Mouse (Mus musculus): ENCODE results near the gene Fam160a2. TPM values are rescaled to one million over a fixed set of nuclear protein-coding genes. Genes with fewer than 3 reads are reported as not detected.

Fam160a2 gene
- polyA plus RNA-seq, 1 experiment = 16.4 TPM

GRCm38 (mm10) chr7:105433859-105434258 is 34.0 kb upstream of the Fam160a2 start:
- Histone ChIP-seq H3K4me2 (ENCODE audit: low read depth) (no peak overlapping the region), H3K79me2 (ENCODE audit: control insufficient read depth, insufficient read depth) (no peaks in the 10 kb centered on the region), H3ac (ENCODE audit: control insufficient read depth, insufficient read length) (no peak overlapping the region), H3K27me3 (ENCODE audit: control insufficient read depth, insufficient read depth, insufficient read length) (no peaks in the 10 kb centered on the region), H3K36me3 (ENCODE audit: control insufficient read depth, insufficient read depth) (no peaks in the 10 kb centered on the region), H3K4me3 (no peak overlapping the region)
- TF ChIP-seq MAX (IDR thresholded peaks at IDR 0.05; ENCODE audit: low read depth) (no peak), POLR2A (IDR thresholded peaks at IDR 0.05; ENCODE audit: insufficient read length, low read depth) (no peak), SRF (IDR thresholded peaks at IDR 0.05; ENCODE audit: control insufficient read depth, insufficient read length, low read depth) (no peak), E2F4 (IDR thresholded peaks at IDR 0.05; ENCODE audit: insufficient read depth) (no peak), CEBPB (IDR thresholded peaks at IDR 0.05; ENCODE audit: insufficient read depth, poor library complexity, severe bottlenecking) (no peak), MYOD1 (IDR thresholded peaks at IDR 0.05; ENCODE audit: control insufficient read depth in 1 of 3, insufficient read length in 2 of 3, low read depth in 2 of 3) (no peak), TCF12 (IDR thresholded peaks at IDR 0.05; ENCODE audit: insufficient read depth, poor library complexity, severe bottlenecking) (no peak), USF1 (IDR thresholded peaks at IDR 0.05; ENCODE audit: low read depth) (no peak), TCF3 (IDR thresholded peaks at IDR 0.05; ENCODE audit: insufficient read length, low read depth) (no peak), MYOG (IDR thresholded peaks at IDR 0.05; ENCODE audit: control insufficient read depth in 1 of 3, insufficient read depth in 1 of 3, insufficient read length in 2 of 3, low read depth in 2 of 3) (no peak)

- Histone ChIP-seq H3K79me2 (ENCODE audit: control insufficient read depth, insufficient read depth) (no peaks in the 10 kb centered on the region), H3K4me2 (ENCODE audit: low read depth) (no peak overlapping the region), H3ac (ENCODE audit: control insufficient read depth, insufficient read length) (no peak overlapping the region), H3K36me3 (ENCODE audit: control insufficient read depth, insufficient read depth) (no peaks in the 10 kb centered on the region), H3K27me3 (ENCODE audit: control insufficient read depth, insufficient read depth, insufficient read length) (no peaks in the 10 kb centered on the region), H3K4me3 (no peak overlapping the region)
- TF ChIP-seq MYOG (IDR thresholded peaks at IDR 0.05; ENCODE audit: control insufficient read depth in 1 of 3, insufficient read depth in 1 of 3, insufficient read length in 2 of 3, low read depth in 2 of 3) (no peak), E2F4 (IDR thresholded peaks at IDR 0.05; ENCODE audit: insufficient read depth) (no peak), POLR2AphosphoS2 (IDR thresholded peaks at IDR 0.05; ENCODE audit: insufficient read length, low read depth) (no peak), MYOD1 (IDR thresholded peaks at IDR 0.05; ENCODE audit: control insufficient read depth in 1 of 3, insufficient read length in 2 of 3, low read depth in 2 of 3) (no peak), CEBPB (IDR thresholded peaks at IDR 0.05; ENCODE audit: insufficient read depth, poor library complexity, severe bottlenecking) (no peak), SRF (IDR thresholded peaks at IDR 0.05; ENCODE audit: control insufficient read depth, insufficient read length, low read depth) (no peak), TCF3 (IDR thresholded peaks at IDR 0.05; ENCODE audit: insufficient read length, low read depth) (no peak), USF1 (IDR thresholded peaks at IDR 0.05; ENCODE audit: low read depth) (no peak), REST (IDR thresholded peaks at IDR 0.05; ENCODE audit: insufficient read depth, insufficient read length) (no peak), MAX (IDR thresholded peaks at IDR 0.05; ENCODE audit: low read depth) (no peak), TCF12 (IDR thresholded peaks at IDR 0.05; ENCODE audit: insufficient read depth, poor library complexity, severe bottlenecking) (no peak), POLR2A (IDR thresholded peaks at IDR 0.05; ENCODE audit: insufficient read length, low read depth) (no peak)
These were observed 32.2 kb upstream of the Fam160a2 start for GRCm38 (mm10) chr7:105432058-105432457.

GRCm38 (mm10) chr7:105426051-105426450 is 26.2 kb upstream of the Fam160a2 start:
- H3K36me3 ChIP-seq (ENCODE audit: control insufficient read depth, insufficient read depth) = no peaks in the 10 kb centered on the region
- H3K4me3 ChIP-seq = no peak overlapping the region
- H3K4me2 ChIP-seq (ENCODE audit: low read depth) = no peak overlapping the region
- no peaks in the 10 kb centered on the region for H3K79me2 ChIP-seq (ENCODE audit: control insufficient read depth, insufficient read depth)
- peaks cover 30% of the 10 kb centered on the region for H3K27me3 ChIP-seq (ENCODE audit: control insufficient read depth, insufficient read depth, insufficient read length)
- no peak overlapping the region for H3ac ChIP-seq (ENCODE audit: control insufficient read depth, insufficient read length)
- TF ChIP-seq E2F4 (IDR thresholded peaks at IDR 0.05; ENCODE audit: insufficient read depth) (no peak), POLR2AphosphoS2 (IDR thresholded peaks at IDR 0.05; ENCODE audit: insufficient read length, low read depth) (no peak), REST (IDR thresholded peaks at IDR 0.05; ENCODE audit: insufficient read depth, insufficient read length) (no peak), MYOG (IDR thresholded peaks at IDR 0.05; ENCODE audit: control insufficient read depth in 1 of 3, insufficient read depth in 1 of 3, insufficient read length in 2 of 3, low read depth in 2 of 3) (no peak), SRF (IDR thresholded peaks at IDR 0.05; ENCODE audit: control insufficient read depth, insufficient read length, low read depth) (no peak), MAX (IDR thresholded peaks at IDR 0.05; ENCODE audit: low read depth) (no peak), CEBPB (IDR thresholded peaks at IDR 0.05; ENCODE audit: insufficient read depth, poor library complexity, severe bottlenecking) (no peak), POLR2A (IDR thresholded peaks at IDR 0.05; ENCODE audit: insufficient read length, low read depth) (no peak), TCF12 (IDR thresholded peaks at IDR 0.05; ENCODE audit: insufficient read depth, poor library complexity, severe bottlenecking) (no peak), USF1 (IDR thresholded peaks at IDR 0.05; ENCODE audit: low read depth) (no peak), TCF3 (IDR thresholded peaks at IDR 0.05; ENCODE audit: insufficient read length, low read depth) (no peak), MYOD1 (IDR thresholded peaks at IDR 0.05; ENCODE audit: control insufficient read depth in 1 of 3, insufficient read length in 2 of 3, low read depth in 2 of 3) (no peak)

- Histone ChIP-seq H3ac (ENCODE audit: control insufficient read depth, insufficient read length) (no peak within 1 kb of the TSS), H3K4me2 (ENCODE audit: low read depth) (no peak within 1 kb of the TSS), H3K4me3 (no peak within 1 kb of the TSS), H3K36me3 (ENCODE audit: control insufficient read depth, insufficient read depth) (no peaks in the 10 kb centered on the region), H3K79me2 (ENCODE audit: control insufficient read depth, insufficient read depth) (no peaks in the 10 kb centered on the region), H3K27me3 (ENCODE audit: control insufficient read depth, insufficient read depth, insufficient read length) (peaks cover 30% of the 10 kb centered on the region)
- TF ChIP-seq E2F4 (IDR thresholded peaks at IDR 0.05; ENCODE audit: insufficient read depth) = no peak
These were observed 25.7 kb upstream of the Fam160a2 start, which contains the start of gene Cckbr for GRCm38 (mm10) chr7:105425424-105426043. TSS of gene Cckbr (plus strand) at chr7:105425731.

GRCm38 (mm10) chr7:105424368-105424767 is 24.5 kb upstream of the Fam160a2 start:
- no peak overlapping the region for H3ac ChIP-seq (ENCODE audit: control insufficient read depth, insufficient read length)
- H3K36me3 ChIP-seq (ENCODE audit: control insufficient read depth, insufficient read depth) = no peaks in the 10 kb centered on the region
- peaks cover 30% of the 10 kb centered on the region for H3K27me3 ChIP-seq (ENCODE audit: control insufficient read depth, insufficient read depth, insufficient read length)
- no peak overlapping the region for H3K4me3 ChIP-seq
- TF ChIP-seq POLR2A (IDR thresholded peaks at IDR 0.05; ENCODE audit: insufficient read length, low read depth) (no peak), REST (IDR thresholded peaks at IDR 0.05; ENCODE audit: insufficient read depth, insufficient read length) (no peak), MAX (IDR thresholded peaks at IDR 0.05; ENCODE audit: low read depth) (no peak), POLR2AphosphoS2 (IDR thresholded peaks at IDR 0.05; ENCODE audit: insufficient read length, low read depth) (no peak), TCF3 (IDR thresholded peaks at IDR 0.05; ENCODE audit: insufficient read length, low read depth) (no peak), TCF12 (IDR thresholded peaks at IDR 0.05; ENCODE audit: insufficient read depth, poor library complexity, severe bottlenecking) (no peak), CEBPB (IDR thresholded peaks at IDR 0.05; ENCODE audit: insufficient read depth, poor library complexity, severe bottlenecking) (no peak), MYOG (IDR thresholded peaks at IDR 0.05; ENCODE audit: control insufficient read depth in 1 of 3, insufficient read depth in 1 of 3, insufficient read length in 2 of 3, low read depth in 2 of 3) (no peak), E2F4 (IDR thresholded peaks at IDR 0.05; ENCODE audit: insufficient read depth) (no peak), MYOD1 (IDR thresholded peaks at IDR 0.05; ENCODE audit: control insufficient read depth in 1 of 3, insufficient read length in 2 of 3, low read depth in 2 of 3) (no peak), SRF (IDR thresholded peaks at IDR 0.05; ENCODE audit: control insufficient read depth, insufficient read length, low read depth) (no peak), USF1 (IDR thresholded peaks at IDR 0.05; ENCODE audit: low read depth) (no peak)
- no peak overlapping the region for H3K4me2 ChIP-seq (ENCODE audit: low read depth)
- H3K79me2 ChIP-seq (ENCODE audit: control insufficient read depth, insufficient read depth) = no peaks in the 10 kb centered on the region

All from myocyte (in vitro differentiated cells).